Mouse (Mus musculus): ENCODE data around the gene Tmbim4.
"Not testable (repeated sequence)": the region's sequence is repeated elsewhere in the genome, so short reads cannot be mapped to it uniquely, and the experiment has no call there.

Gene Tmbim4

GRCm38 (mm10) chr10:120197061-120197835 lies 4.1 kb upstream of the Tmbim4 start:
- DNase-seq: no peak

- DNase-seq: peak; percentile 91 to 93
Observed at GRCm38 (mm10) chr10:120201961-120202402, 592 bp downstream of the Tmbim4 start, which contains the start of gene Irak3. TSS of gene Irak3 (minus strand) at chr10:120202130.

- no peak for DNase-seq
Observed at GRCm38 (mm10) chr10:120202467-120203250, 1.3 kb downstream of the Tmbim4 start.

- no peak for DNase-seq
Observed at GRCm38 (mm10) chr10:120204591-120205210, 3.3 kb downstream of the Tmbim4 start.

- no peak for DNase-seq
Observed at GRCm38 (mm10) chr10:120208015-120208414, 6.6 kb downstream of the Tmbim4 start.

- DNase-seq: peak; percentile 96
Observed at GRCm38 (mm10) chr10:120208575-120209538, 7.5 kb downstream of the Tmbim4 start.

- no peak for DNase-seq
Observed at GRCm38 (mm10) chr10:120209539-120209925, 8.1 kb downstream of the Tmbim4 start.

GRCm38 (mm10) chr10:120210096-120210495 lies 8.7 kb downstream of the Tmbim4 start:
- DNase-seq: no peak

GRCm38 (mm10) chr10:120217099-120217498 lies 15.7 kb downstream of the Tmbim4 start:
- DNase-seq: not testable (repeated sequence)

- no peak for DNase-seq
Observed at GRCm38 (mm10) chr10:120218996-120219395, 17.6 kb downstream of the Tmbim4 start.

- no peak for DNase-seq
Observed at GRCm38 (mm10) chr10:120219578-120220359, 18.4 kb downstream of the Tmbim4 start.

GRCm38 (mm10) chr10:120220776-120221175 lies 19.4 kb downstream of the Tmbim4 start:
- DNase-seq: no peak

- DNase-seq: peak; percentile 91 to 93
Observed at GRCm38 (mm10) chr10:120226871-120227661, 25.7 kb downstream of the Tmbim4 start, which contains the start of gene Llph. TSS of gene Llph (plus strand) at chr10:120227070.

- DNase-seq: peak; percentile 78 to 82
Observed at GRCm38 (mm10) chr10:120231718-120232117, 30.3 kb downstream of the Tmbim4 start.

- peak; percentile 74 to 81 for DNase-seq
Observed at GRCm38 (mm10) chr10:120233655-120234367, 32.4 kb downstream of the Tmbim4 start.

GRCm38 (mm10) chr10:120236855-120237254 lies 35.5 kb downstream of the Tmbim4 start:
- DNase-seq: no peak

GRCm38 (mm10) chr10:120238241-120238640 lies 36.9 kb downstream of the Tmbim4 start:
- DNase-seq: no peak

GRCm38 (mm10) chr10:120239476-120239875 lies 38.1 kb downstream of the Tmbim4 start:
- no peak for DNase-seq

- no peak for DNase-seq
Observed at GRCm38 (mm10) chr10:120242421-120242820, 41.0 kb downstream of the Tmbim4 start.

- DNase-seq: no peak
Observed at GRCm38 (mm10) chr10:120245681-120246080, 44.3 kb downstream of the Tmbim4 start.
